Mouse (Mus musculus) lung, adult 2 months (tissue): ENCODE measurements at regions not wholly inside any gene's neighbourhood (a gene's known extent, or its start where the extent isn't known, plus 50 kb on each side); places are given as distances from the start of the nearest gene placed in this dataset.

Experiments used
- CTCF ChIP-seq: fragments of 200-500 bp; IDR thresholded peaks from 2 replicates; pipeline ENCODE4 v1.5.1; 2011; ENCODE audit warnings: mild to moderate bottlenecking, low read length, control low read depth; ENCODE audit not compliant: insufficient read depth
- POLR2A ChIP-seq: fragments of 200-500 bp; IDR thresholded peaks from 2 replicates; pipeline ENCODE4 v1.6.1; 2011; ENCODE audit warnings: low read depth, mild to moderate bottlenecking, control low read depth, low read length, borderline replicate concordance; ENCODE audit errors: extremely low read depth

DNA sequence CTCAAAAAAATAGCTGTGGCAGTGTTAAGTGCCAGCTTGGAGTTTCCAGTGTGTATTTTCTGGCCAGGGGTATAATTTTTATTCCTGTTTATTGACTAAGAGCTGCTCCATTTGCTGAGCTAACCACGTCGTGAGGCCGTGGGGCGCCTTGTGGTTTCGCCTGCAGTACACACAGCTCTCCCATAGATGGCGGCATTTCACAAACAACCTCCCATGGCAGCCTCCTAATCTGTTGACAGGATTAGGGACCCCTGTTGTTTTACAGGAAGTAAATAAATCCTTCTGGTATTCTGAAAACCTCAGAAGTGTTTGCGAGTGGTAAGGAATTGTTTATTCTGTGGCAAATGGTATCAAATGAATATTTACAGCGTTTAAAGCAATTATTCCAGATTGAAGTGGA lies 480.2 kb upstream of the Slc35b3 start:
- peak; percentile 87 for TF ChIP-seq CTCF
- no peak for TF ChIP-seq POLR2A
